Mouse (Mus musculus): ENCODE measurements at regions not wholly inside any gene's neighbourhood (a gene's known extent, or its start where the extent isn't known, plus 50 kb on each side); places are given as distances from the start of the nearest gene placed in this dataset.

DNA sequence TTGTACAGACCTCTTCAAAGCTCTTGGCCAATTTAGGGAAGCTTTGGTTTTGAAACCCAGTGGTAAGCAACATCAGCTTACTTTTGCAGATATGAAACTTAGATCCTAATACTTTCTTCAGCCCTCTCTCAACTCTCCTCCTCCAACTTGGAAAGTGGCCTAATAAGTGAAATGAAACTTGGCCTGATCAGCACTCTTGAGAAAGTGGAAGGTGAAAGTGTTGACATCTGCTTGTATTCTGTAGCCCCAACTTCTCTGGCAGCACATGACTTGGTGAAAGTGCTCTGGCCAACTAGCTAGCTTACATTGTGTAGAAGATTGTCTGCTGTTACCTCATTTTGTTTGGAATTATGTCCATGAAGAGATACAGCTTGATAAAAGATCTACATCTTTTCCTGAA, 61.1 kb upstream of the Prdm1 start:
- no peak for DNase-seq (ENCODE audit: low spot score in 2 of 2)

DNA sequence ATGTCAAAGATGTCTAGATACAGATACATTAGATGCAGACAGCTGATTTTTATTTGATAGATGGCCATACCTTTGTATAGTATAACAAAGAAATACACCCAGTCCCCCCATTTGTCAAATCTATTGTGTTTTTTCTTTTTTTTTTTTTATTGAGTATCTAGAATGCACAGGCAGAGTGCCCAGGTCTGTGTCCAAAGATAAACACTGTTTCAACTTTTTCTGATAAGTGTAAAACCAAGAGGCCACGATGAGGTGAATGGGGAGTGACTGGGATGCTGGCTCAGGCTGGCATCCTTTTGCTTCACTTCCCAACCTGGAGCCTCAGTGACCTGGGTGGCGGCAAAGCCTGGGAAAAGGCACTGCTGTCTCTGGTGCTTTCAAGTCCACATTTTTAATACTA, 54.4 kb upstream of the Prdm1 start:
- DNase-seq (ENCODE audit: low spot score in 2 of 2) = no peak
